Mouse (Mus musculus): ENCODE results near the gene Tmcc1.

- TF ChIP-seq CTCF (IDR thresholded peaks at IDR 0.05; ENCODE audit: low read depth, low read length) (no peak), POLR2A (IDR thresholded peaks at IDR 0.05; ENCODE audit: insufficient read depth, low read length) (no peak)
These were observed 44.8 kb upstream of the Tmcc1 start for GRCm38 (mm10) chr6:116238083-116238482.
